Mouse (Mus musculus) limb, embryonic 15.5 days (tissue): ENCODE measurements around the gene Spdl1. TPM values are rescaled to one million over a fixed set of nuclear protein-coding genes. Genes with fewer than 3 reads are reported as not detected.

ENCODE experiments used
- ATAC-seq: fragments of 200-750 bp; cut with Nextera tagmentation; 2 replicates; pipeline ENCODE4 v1.8.0; 2017; ENCODE audit warnings: low read depth, moderate TSS enrichment; ENCODE audit not compliant: insufficient number of reproducible peaks, low FRiP score, low TSS enrichment
- H3K27ac ChIP-seq: fragments of 300-500 bp; sonication (generic); 2 replicates; pipeline ENCODE4 v1.5.1; 2015; ENCODE audit warnings: moderate library complexity, mild to moderate bottlenecking, inconsistent platforms
- H3K27me3 ChIP-seq: fragments of 300-500 bp; sonication (generic); 2 replicates; pipeline ENCODE4 v1.6.1; 2015; ENCODE audit warnings: inconsistent platforms
- H3K36me3 ChIP-seq: fragments of 300-500 bp; sonication (generic); 2 replicates; pipeline ENCODE4 v1.6.1; 2015; ENCODE audit warnings: inconsistent platforms
- H3K4me1 ChIP-seq: fragments of 300-500 bp; sonication (generic); 2 replicates; pipeline ENCODE4 v1.6.1; 2015; ENCODE audit warnings: inconsistent platforms
- H3K4me2 ChIP-seq: fragments of 300-500 bp; sonication (generic); 2 replicates; pipeline ENCODE4 v1.6.1; 2015; ENCODE audit warnings: mild to moderate bottlenecking, inconsistent platforms
- H3K4me3 ChIP-seq: fragments of 300-500 bp; sonication (generic); 2 replicates; pipeline ENCODE4 v1.5.1; 2015; ENCODE audit warnings: mild to moderate bottlenecking, inconsistent platforms
- H3K9ac ChIP-seq: fragments of 300-500 bp; sonication (generic); 2 replicates; pipeline ENCODE4 v1.6.1; 2015; ENCODE audit warnings: inconsistent platforms
- H3K9me3 ChIP-seq: fragments of 300-500 bp; sonication (generic); 2 replicates; pipeline ENCODE4 v1.6.1; 2016; ENCODE audit warnings: inconsistent platforms
- WGBS: fragments of 180-500 bp; shearing (Covaris S2); methylation state at CpG from one replicate; pipeline ENCODE4 v1.1.7; 2015; 5-methylcytosine and 5-hydroxymethylcytosine counted together
- polyA plus RNA-seq: library from polyadenylated mRNA; unstranded; fragments of >200 nt; fragmentation: Nextera tagmentation; extraction: Ambion mirVana; gene quantifications from 2 replicates; pipeline ENCODE4 v1.2.1, GENCODE M21; 2015

Gene Spdl1
- polyA plus RNA-seq, 1 experiment from 2014 or later = 17.2 TPM

DNA sequence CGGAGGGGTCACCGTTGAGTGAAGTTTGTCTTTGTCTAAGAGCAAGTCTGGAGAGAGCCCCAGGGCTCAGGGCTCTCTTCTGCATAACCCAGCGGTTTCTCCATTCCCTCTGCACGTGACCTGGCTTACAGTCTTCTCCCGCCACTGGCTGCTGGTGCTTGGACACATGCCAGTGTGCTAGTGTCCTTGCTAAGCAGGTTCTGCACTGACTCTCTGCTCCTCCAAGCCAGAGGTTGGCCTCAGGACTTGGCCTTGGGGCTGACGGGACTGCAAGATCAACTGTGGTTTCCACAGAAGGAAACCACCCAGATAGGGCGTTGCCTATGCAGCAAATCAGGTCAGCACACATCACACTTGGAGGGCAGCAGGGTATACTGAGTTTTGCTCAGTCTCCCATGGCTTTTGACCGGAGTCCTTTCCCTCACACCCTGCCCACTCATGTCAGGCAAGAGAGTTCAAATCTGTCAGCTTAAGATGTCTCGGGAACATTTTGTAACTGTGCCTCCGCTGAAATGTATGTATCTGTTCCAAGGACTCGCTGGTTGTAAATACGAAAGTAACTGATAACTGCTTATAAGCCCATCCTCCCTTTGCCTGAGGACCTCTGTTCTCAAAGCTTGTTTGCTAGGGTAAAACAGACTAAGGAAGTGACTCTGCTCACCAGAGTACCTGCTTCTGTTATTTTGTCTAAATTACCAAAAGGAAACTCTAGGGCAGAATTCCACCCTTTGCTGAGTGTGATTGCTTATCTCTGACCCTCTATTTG, 62.0 kb downstream of the Spdl1 start:
- no peak overlapping the region for H3K4me2 ChIP-seq
- H3K27me3 ChIP-seq = no peaks in the 10 kb centered on the region
- 0 out of 2 replicates have a peak, but pooled peaks cover 3% of the 10 kb centered on the region for H3K4me1 ChIP-seq
- 61% methylated on average over 12 of the region's 12 CpGs for WGBS
- H3K9me3 ChIP-seq = no peaks in the 10 kb centered on the region
- H3K36me3 ChIP-seq = no peaks in the 10 kb centered on the region
- ATAC-seq = no peak
- no peak overlapping the region for H3K4me3 ChIP-seq
- no peak overlapping the region for H3K27ac ChIP-seq
- no peak overlapping the region for H3K9ac ChIP-seq

DNA sequence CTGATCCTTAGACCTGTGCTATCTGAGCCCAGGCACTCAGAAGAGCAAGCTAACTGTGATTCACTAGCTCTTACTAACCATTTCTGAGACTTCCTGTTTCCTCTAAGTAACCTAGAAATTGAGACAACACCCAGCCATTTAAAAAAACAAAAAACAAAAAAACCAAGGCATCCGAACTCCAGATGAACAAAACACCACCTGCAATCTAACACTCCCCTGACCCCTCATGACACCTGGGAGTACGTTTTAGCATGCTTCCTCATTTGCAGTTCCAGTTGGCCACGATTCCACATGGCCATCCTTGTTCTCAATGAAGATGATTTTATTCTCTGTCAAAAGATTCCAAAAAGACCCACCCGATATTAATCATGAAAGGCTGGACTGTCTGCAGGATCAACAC, 62.8 kb downstream of the Spdl1 start:
- no peak overlapping the region for H3K27ac ChIP-seq
- H3K4me2 ChIP-seq = no peak overlapping the region
- ATAC-seq = no peak
- H3K4me3 ChIP-seq = no peak overlapping the region
- no peak overlapping the region for H3K9ac ChIP-seq
- 58% methylated on average over 4 of the region's 4 CpGs for WGBS
- no peaks in the 10 kb centered on the region for H3K9me3 ChIP-seq
- no peaks in the 10 kb centered on the region for H3K27me3 ChIP-seq
- H3K36me3 ChIP-seq = no peaks in the 10 kb centered on the region
- 0 out of 2 replicates have a peak, but pooled peaks cover 3% of the 10 kb centered on the region for H3K4me1 ChIP-seq

DNA sequence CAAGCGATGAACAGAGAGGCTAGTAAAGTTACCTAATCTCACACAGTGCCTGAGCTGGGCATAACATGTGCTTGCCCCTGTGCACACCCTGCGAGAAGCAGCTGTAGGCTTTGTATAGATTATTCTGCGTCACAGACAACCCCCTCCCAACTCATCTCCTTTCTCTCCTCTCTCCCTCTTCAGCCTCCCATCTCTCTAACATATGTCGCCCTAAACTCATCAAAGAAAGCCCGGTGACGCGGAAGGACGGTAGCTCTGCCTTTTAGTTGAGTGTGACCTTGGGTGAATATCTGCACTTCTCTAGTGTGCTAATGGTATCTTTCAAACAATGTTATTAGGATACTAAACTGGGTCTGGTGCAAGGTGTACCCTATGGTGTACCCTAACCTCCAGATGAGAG, 63.5 kb downstream of the Spdl1 start:
- Histone ChIP-seq H3K4me1 (0 out of 2 replicates have a peak, but pooled peaks cover 3% of the 10 kb centered on the region), H3K4me3 (no peak overlapping the region), H3K27me3 (no peaks in the 10 kb centered on the region), H3K4me2 (no peak overlapping the region), H3K36me3 (no peaks in the 10 kb centered on the region), H3K9ac (no peak overlapping the region), H3K27ac (no peak overlapping the region), H3K9me3 (no peaks in the 10 kb centered on the region)
- WGBS = 90% methylated on average over 8 of the region's 8 CpGs
- ATAC-seq = no peak

DNA sequence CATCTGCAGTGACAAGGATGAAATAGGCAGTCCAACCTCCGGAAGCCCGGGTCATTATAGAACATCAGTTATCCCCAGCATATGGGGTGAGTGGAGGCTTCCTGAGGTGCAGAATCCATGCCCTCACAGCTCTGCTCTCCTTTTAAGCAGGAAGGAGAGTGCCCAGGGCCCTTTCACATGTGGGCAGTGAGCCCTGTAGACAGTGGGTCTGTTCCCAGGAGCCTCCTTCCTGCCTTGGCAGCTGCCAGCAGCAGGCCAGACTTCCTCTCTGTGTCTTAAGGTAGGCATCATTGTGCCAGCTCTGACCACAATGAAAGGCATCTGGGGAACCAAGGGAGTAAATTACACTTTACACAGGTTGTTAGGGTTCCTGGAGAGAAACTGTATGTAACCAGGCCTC, 64.0 kb downstream of the Spdl1 start:
- no peaks in the 10 kb centered on the region for H3K27me3 ChIP-seq
- 91% methylated on average over 2 of the region's 2 CpGs for WGBS
- no peak for ATAC-seq

DNA sequence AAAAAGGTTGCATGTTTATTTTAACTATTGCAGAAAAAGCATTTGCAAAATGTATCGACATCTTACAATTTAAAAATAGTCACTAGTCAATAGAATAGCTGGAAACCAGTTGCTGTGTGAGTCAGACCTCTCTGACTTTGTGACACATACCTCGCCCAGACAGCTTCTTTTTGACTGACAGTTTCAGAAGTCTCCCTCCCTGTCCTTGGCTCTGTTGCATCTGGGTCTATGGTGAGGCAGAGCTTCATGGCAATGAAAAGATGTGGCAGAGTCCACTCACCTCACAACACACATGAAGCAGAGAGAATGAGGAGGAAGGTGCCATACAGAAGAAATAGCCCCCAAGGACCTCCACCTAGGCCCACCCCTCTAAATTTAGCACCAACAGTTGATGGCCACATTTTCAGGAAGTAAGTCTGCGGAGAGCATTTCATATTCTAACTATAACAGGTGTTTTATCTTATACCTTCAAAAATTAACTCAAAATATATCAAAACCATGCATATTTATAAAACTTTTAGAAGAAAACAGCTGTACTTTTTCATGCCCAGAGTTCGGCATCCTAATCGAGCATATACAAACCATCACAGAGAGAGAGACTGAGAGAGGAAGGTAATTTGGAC, 69.6 kb downstream of the Spdl1 start:
- no peak overlapping the region for H3K27ac ChIP-seq
- H3K9ac ChIP-seq = no peak overlapping the region
- no peak overlapping the region for H3K4me2 ChIP-seq
- no peak overlapping the region for H3K4me3 ChIP-seq
- H3K36me3 ChIP-seq = no peaks in the 10 kb centered on the region
- WGBS = 77% methylated on average over 5 of the region's 5 CpGs
- no peak for ATAC-seq
- H3K4me1 ChIP-seq = no peaks in the 10 kb centered on the region
- H3K9me3 ChIP-seq = no peaks in the 10 kb centered on the region
- H3K27me3 ChIP-seq = no peaks in the 10 kb centered on the region

More for the DNA sequence above, 64.0 kb downstream of the Spdl1 start:
- no peak overlapping the region for H3K4me2 ChIP-seq
- H3K9me3 ChIP-seq = no peaks in the 10 kb centered on the region
- H3K4me1 ChIP-seq = 0 out of 2 replicates have a peak, but pooled peaks cover 3% of the 10 kb centered on the region
- no peak overlapping the region for H3K27ac ChIP-seq
- no peak overlapping the region for H3K4me3 ChIP-seq
- no peaks in the 10 kb centered on the region for H3K36me3 ChIP-seq
- no peak overlapping the region for H3K9ac ChIP-seq

DNA sequence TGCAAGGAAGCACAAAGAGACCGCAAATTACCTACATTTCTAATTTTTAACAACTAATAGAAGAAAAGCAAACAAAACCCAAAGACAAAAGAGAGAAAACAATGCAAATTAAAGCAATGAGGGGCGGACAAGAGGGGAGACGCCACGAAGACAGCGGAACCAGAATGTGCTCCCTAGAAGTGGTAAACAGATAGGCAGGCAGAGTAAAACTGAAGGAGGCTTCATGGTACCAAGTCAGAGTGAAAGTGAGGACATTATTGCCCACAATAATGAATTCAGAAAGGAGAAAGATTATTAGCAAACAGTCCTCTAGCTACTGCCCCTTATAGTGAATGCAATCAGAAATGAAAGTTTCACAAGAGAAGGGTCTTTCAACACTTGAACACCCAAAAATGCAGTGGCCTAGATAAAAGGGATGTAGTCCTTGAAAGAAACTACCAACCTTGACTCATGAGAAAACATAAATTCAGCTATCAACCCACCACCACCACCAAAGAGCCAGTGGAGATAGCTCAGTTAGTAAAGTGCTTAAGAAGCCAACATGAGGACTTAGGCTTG, 70.8 kb downstream of the Spdl1 start:
- 94% methylated on average over 5 of the region's 5 CpGs for WGBS
- no peak overlapping the region for H3K27ac ChIP-seq
- no peaks in the 10 kb centered on the region for H3K27me3 ChIP-seq
- no peak overlapping the region for H3K4me2 ChIP-seq
- no peak overlapping the region for H3K4me3 ChIP-seq
- no peaks in the 10 kb centered on the region for H3K36me3 ChIP-seq
- no peaks in the 10 kb centered on the region for H3K4me1 ChIP-seq
- no peaks in the 10 kb centered on the region for H3K9me3 ChIP-seq
- H3K9ac ChIP-seq = no peak overlapping the region
- no peak for ATAC-seq

DNA sequence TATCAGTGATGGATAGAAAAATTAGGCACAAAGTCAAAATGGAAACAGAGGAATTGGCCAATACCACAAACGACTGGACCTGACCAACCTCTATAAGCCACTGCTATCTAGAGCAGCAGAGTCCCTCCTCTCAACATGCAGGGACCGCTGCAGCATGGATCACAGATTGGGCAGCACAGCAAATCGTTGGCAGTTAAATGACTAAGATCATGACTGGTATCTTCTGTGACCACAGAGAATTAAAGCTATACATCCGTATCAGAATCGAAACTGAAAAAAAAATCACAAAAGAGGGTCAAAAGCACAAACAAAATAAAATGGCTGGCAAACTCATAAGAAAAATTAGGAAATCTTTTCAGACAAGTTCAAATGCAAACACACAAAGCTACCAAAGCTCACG, 71.3 kb downstream of the Spdl1 start:
- no peak for ATAC-seq
- no peaks in the 10 kb centered on the region for H3K4me1 ChIP-seq
- H3K27me3 ChIP-seq = no peaks in the 10 kb centered on the region
- 83% methylated on average over 6 of the region's 6 CpGs for WGBS
- no peaks in the 10 kb centered on the region for H3K36me3 ChIP-seq
- H3K4me2 ChIP-seq = no peak overlapping the region
- H3K27ac ChIP-seq = no peak overlapping the region
- H3K4me3 ChIP-seq = no peak overlapping the region
- no peaks in the 10 kb centered on the region for H3K9me3 ChIP-seq
- H3K9ac ChIP-seq = no peak overlapping the region

DNA sequence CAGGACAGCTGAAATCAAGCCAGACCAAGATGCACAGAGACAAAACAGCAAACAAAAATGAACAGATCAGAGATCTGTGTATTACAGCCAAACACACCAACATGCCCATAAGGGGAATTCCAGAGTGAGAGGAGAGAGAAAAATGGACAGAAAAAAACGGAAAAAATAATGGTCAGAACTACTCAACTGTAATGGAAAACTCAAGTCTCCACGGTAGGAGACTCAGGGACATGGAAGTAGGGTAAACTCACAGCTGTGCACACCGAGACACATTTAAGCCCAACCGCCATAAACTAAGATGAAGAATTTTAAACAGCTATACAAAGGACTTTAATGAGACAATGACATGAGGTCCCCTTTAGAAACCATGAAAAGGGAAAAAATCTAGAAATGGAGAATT, 73.9 kb downstream of the Spdl1 start:
- no peak overlapping the region for H3K9ac ChIP-seq
- H3K36me3 ChIP-seq = no peaks in the 10 kb centered on the region
- H3K27ac ChIP-seq = no peak overlapping the region
- no peaks in the 10 kb centered on the region for H3K27me3 ChIP-seq
- no peak overlapping the region for H3K4me3 ChIP-seq
- H3K9me3 ChIP-seq = no peaks in the 10 kb centered on the region
- no peaks in the 10 kb centered on the region for H3K4me1 ChIP-seq
- ATAC-seq = no peak
- H3K4me2 ChIP-seq = no peak overlapping the region
- WGBS = 65% methylated on average over 4 of the region's 4 CpGs

Other genes starting within 250 kb of the Spdl1 start
- gene Dock2, start 49.7 kb downstream of the Spdl1 start, polyA plus RNA-seq = 2.4 and 2.6 TPM in 2 replicates